Mouse (Mus musculus): ENCODE results near the gene Kif11. TPM values are rescaled to one million over a fixed set of nuclear protein-coding genes. Genes with fewer than 3 reads are reported as not detected.
A peak's percentile ranks its signal among the peaks of the same experiment; 100 is the strongest.

The Kif11 gene
- polyA plus RNA-seq, 1 experiment from 2014 or later: 73.5 TPM

DNA sequence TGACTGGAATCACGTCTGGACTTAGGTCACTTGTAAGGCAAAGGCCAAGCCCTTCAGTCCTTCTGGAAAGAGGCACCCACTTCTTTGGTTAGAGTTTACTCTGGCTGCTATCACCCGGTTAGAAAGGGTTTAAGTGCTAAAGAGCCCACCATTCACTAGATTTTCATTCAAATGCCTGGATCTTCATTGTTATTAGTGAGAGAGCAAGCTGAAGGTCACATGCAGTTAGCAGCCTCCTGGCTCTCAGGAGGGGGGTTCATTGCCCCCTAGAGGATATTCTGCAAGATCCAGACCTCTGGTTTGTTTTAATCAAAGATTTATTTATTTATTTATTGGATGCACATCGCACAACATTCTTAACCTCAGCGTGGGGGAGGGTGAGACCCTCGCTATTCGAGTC, 24.7 kb downstream of the Kif11 start:
- Histone ChIP-seq H3K4me2 (replicated peaks; ENCODE audit: low read depth, low read length) (no peak overlapping the region), H3K4me1 (replicated peaks; ENCODE audit: control insufficient read depth, insufficient read depth, low read length) (no peaks in the 10 kb centered on the region), H3K27me3 (ENCODE audit: control insufficient read depth, insufficient read depth, low read length) (no peaks in the 10 kb centered on the region), H3K27ac (ENCODE audit: low read depth, low read length) (no peak overlapping the region), H3K9me3 (ENCODE audit: control insufficient read depth, low read length) (no peaks in the 10 kb centered on the region), H3K9ac (ENCODE audit: low read depth, low read length) (no peak overlapping the region), H3K36me3 (ENCODE audit: control insufficient read depth, insufficient read depth, low read length) (peaks cover 7% of the 10 kb centered on the region; the same call in 1 of the 2 replicates), H3K4me3 (ENCODE audit: low read depth, low read length) (no peak overlapping the region)
- 85% methylated on average over 6 of the region's 6 CpGs for WGBS
- ATAC-seq (ENCODE audit: low FRiP score): no peak
- no peak for DNase-seq (ENCODE audit: low spot score)

DNA sequence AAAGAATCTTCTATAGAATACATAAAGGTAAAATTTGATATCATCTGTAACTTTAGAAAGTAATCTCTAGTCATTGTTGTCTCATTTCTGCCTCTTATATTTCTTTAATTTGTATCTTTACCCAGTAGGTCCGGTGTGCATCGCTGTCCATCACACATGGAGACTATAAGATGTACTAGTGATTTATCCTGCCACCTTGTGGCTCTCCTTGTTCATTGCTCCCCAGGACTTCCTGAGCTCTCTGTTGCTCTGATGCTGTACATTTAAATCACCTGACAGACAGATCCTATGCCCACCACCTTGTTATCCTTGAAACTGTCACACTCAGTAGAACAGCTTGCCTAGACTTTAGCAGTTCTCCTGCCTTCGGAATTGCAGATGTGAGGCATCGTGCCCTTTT, 42.1 kb downstream of the Kif11 start:
- DNase-seq (ENCODE audit: low spot score): peak; percentile 25
- Histone ChIP-seq H3K36me3 (ENCODE audit: control insufficient read depth, insufficient read depth, low read length) (peaks cover 11% of the 10 kb centered on the region), H3K4me3 (ENCODE audit: low read depth, low read length) (no peak overlapping the region)

GRCm38 (mm10) chr19:37419613-37420012, 43.4 kb downstream of the Kif11 start:
- H3K27ac ChIP-seq (ENCODE audit: low read depth, low read length): no peak overlapping the region
- no peak overlapping the region for H3K4me2 ChIP-seq (replicated peaks; ENCODE audit: low read depth, low read length)
- peaks cover 11% of the 10 kb centered on the region for H3K36me3 ChIP-seq (ENCODE audit: control insufficient read depth, insufficient read depth, low read length)
- no peak for ATAC-seq (ENCODE audit: low FRiP score)
- H3K9ac ChIP-seq (ENCODE audit: low read depth, low read length): no peak overlapping the region
- no peaks in the 10 kb centered on the region for H3K9me3 ChIP-seq (ENCODE audit: control insufficient read depth, low read length)
- no peaks in the 10 kb centered on the region for H3K27me3 ChIP-seq (ENCODE audit: control insufficient read depth, insufficient read depth, low read length)
- DNase-seq (ENCODE audit: low spot score): peak; percentile 75
- no peaks in the 10 kb centered on the region for H3K4me1 ChIP-seq (replicated peaks; ENCODE audit: control insufficient read depth, insufficient read depth, low read length)
- H3K4me3 ChIP-seq (ENCODE audit: low read depth, low read length): no peak overlapping the region
- 60% methylated on average over 3 of the region's 3 CpGs for WGBS

More for the DNA sequence above, 42.1 kb downstream of the Kif11 start:
- Histone ChIP-seq H3K9me3 (ENCODE audit: control insufficient read depth, low read length) (no peaks in the 10 kb centered on the region), H3K27me3 (ENCODE audit: control insufficient read depth, insufficient read depth, low read length) (no peaks in the 10 kb centered on the region), H3K9ac (ENCODE audit: low read depth, low read length) (no peak overlapping the region), H3K27ac (ENCODE audit: low read depth, low read length) (no peak overlapping the region), H3K4me1 (replicated peaks; ENCODE audit: control insufficient read depth, insufficient read depth, low read length) (no peaks in the 10 kb centered on the region), H3K4me2 (replicated peaks; ENCODE audit: low read depth, low read length) (no peak overlapping the region)
- ATAC-seq (ENCODE audit: low FRiP score): no peak
- 92% methylated on average over 4 of the region's 4 CpGs for WGBS

GRCm38 (mm10) chr19:37428589-37428988, 52.4 kb downstream of the Kif11 start:
- H3K27ac ChIP-seq (ENCODE audit: low read depth, low read length): no peak overlapping the region
- no peaks in the 10 kb centered on the region for H3K4me1 ChIP-seq (replicated peaks; ENCODE audit: control insufficient read depth, insufficient read depth, low read length)
- no peak for DNase-seq (ENCODE audit: low spot score)
- no peaks in the 10 kb centered on the region for H3K36me3 ChIP-seq (ENCODE audit: control insufficient read depth, insufficient read depth, low read length)
- H3K27me3 ChIP-seq (ENCODE audit: control insufficient read depth, insufficient read depth, low read length): peaks cover 12% of the 10 kb centered on the region
- WGBS: 88% methylated on average over 5 of the region's 5 CpGs
- no peak overlapping the region for H3K4me3 ChIP-seq (ENCODE audit: low read depth, low read length)
- H3K9ac ChIP-seq (ENCODE audit: low read depth, low read length): no peak overlapping the region
- no peak for ATAC-seq (ENCODE audit: low FRiP score)
- H3K4me2 ChIP-seq (replicated peaks; ENCODE audit: low read depth, low read length): no peak overlapping the region
- no peaks in the 10 kb centered on the region for H3K9me3 ChIP-seq (ENCODE audit: control insufficient read depth, low read length)

GRCm38 (mm10) chr19:37431139-37431756, 55.0 kb downstream of the Kif11 start:
- Histone ChIP-seq H3K36me3 (ENCODE audit: control insufficient read depth, insufficient read depth, low read length) (no peaks in the 10 kb centered on the region), H3K4me3 (ENCODE audit: low read depth, low read length) (no peak overlapping the region), H3K27ac (ENCODE audit: low read depth, low read length) (no peak overlapping the region), H3K4me2 (replicated peaks; ENCODE audit: low read depth, low read length) (no peak overlapping the region), H3K9me3 (ENCODE audit: control insufficient read depth, low read length) (no peaks in the 10 kb centered on the region), H3K4me1 (replicated peaks; ENCODE audit: control insufficient read depth, insufficient read depth, low read length) (0 out of 2 replicates have a peak, but pooled peaks cover 2% of the 10 kb centered on the region), H3K27me3 (ENCODE audit: control insufficient read depth, insufficient read depth, low read length) (peaks cover 38% of the 10 kb centered on the region), H3K9ac (ENCODE audit: low read depth, low read length) (no peak overlapping the region)
- ATAC-seq (ENCODE audit: low FRiP score) (no peak), DNase-seq (ENCODE audit: low spot score) (no peak)
- 93% methylated on average over 11 of the region's 11 CpGs for WGBS

GRCm38 (mm10) chr19:37432868-37433570, 56.8 kb downstream of the Kif11 start:
- ATAC-seq (ENCODE audit: low FRiP score): no peak
- H3K27me3 ChIP-seq (ENCODE audit: control insufficient read depth, insufficient read depth, low read length): peaks cover 54% of the 10 kb centered on the region
- 18% methylated on average over 16 of the region's 16 CpGs for WGBS
- no peaks in the 10 kb centered on the region for H3K36me3 ChIP-seq (ENCODE audit: control insufficient read depth, insufficient read depth, low read length)
- no peak overlapping the region for H3K4me2 ChIP-seq (replicated peaks; ENCODE audit: low read depth, low read length)
- H3K4me1 ChIP-seq (replicated peaks; ENCODE audit: control insufficient read depth, insufficient read depth, low read length): 0 out of 2 replicates have a peak, but pooled peaks cover 2% of the 10 kb centered on the region
- H3K27ac ChIP-seq (ENCODE audit: low read depth, low read length): no peak overlapping the region
- no peak overlapping the region for H3K4me3 ChIP-seq (ENCODE audit: low read depth, low read length)
- peak; percentile 47 for DNase-seq (ENCODE audit: low spot score)
- no peak overlapping the region for H3K9ac ChIP-seq (ENCODE audit: low read depth, low read length)
- no peaks in the 10 kb centered on the region for H3K9me3 ChIP-seq (ENCODE audit: control insufficient read depth, low read length)

DNA sequence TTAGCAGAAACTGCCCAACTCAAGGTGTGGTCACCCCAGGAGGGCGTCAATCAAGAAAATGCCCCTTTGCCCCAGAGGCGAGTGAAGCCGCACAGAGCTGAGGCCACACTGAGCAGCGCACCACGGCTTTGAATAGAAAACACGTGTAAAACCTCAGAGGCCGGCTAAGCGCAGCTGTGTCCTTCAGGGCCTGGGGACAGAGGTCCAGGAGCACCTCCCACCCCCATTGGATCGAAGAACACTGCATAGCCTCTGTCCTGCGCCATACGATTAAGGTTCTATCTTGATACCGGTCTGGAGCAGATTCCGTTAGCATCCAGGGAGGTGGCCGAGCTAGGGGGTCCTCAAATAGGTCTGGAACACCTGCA, 57.7 kb downstream of the Kif11 start:
- Histone ChIP-seq H3K4me2 (replicated peaks; ENCODE audit: low read depth, low read length) (peak overlapping the region; percentile 27), H3K4me3 (ENCODE audit: low read depth, low read length) (peak overlapping the region; percentile 39), H3K9ac (ENCODE audit: low read depth, low read length) (no peak overlapping the region), H3K36me3 (ENCODE audit: control insufficient read depth, insufficient read depth, low read length) (no peaks in the 10 kb centered on the region), H3K27me3 (ENCODE audit: control insufficient read depth, insufficient read depth, low read length) (peaks cover 56% of the 10 kb centered on the region), H3K27ac (ENCODE audit: low read depth, low read length) (no peak overlapping the region), H3K9me3 (ENCODE audit: control insufficient read depth, low read length) (no peaks in the 10 kb centered on the region), H3K4me1 (replicated peaks; ENCODE audit: control insufficient read depth, insufficient read depth, low read length) (0 out of 2 replicates have a peak, but pooled peaks cover 2% of the 10 kb centered on the region)
- ATAC-seq (ENCODE audit: low FRiP score): peak; percentile 46; the same call in 1 of the 2 replicates
- no peak for DNase-seq (ENCODE audit: low spot score)
- WGBS: 1% methylated on average over 14 of the region's 14 CpGs

GRCm38 (mm10) chr19:37434263-37434951, 58.2 kb downstream of the Kif11 start, which contains the start of gene Hhex:
Gene Hhex (plus strand): TSS chr19:37434810.
- no peak within 1 kb of the TSS; the same call in 1 of the 2 replicates for H3K27ac ChIP-seq (ENCODE audit: low read depth, low read length)
- 0 out of 2 replicates have a peak within 1 kb of the TSS, but pooled peaks have one; percentile 12 for H3K9ac ChIP-seq (ENCODE audit: low read depth, low read length)
- no peaks in the 10 kb centered on the region for H3K9me3 ChIP-seq (ENCODE audit: control insufficient read depth, low read length)
- H3K27me3 ChIP-seq (ENCODE audit: control insufficient read depth, insufficient read depth, low read length): peaks cover 58% of the 10 kb centered on the region
- peak; percentile 65 for ATAC-seq (ENCODE audit: low FRiP score)
- peak within 1 kb of the TSS; percentile 39 for H3K4me3 ChIP-seq (ENCODE audit: low read depth, low read length)
- peak within 1 kb of the TSS; percentile 27 for H3K4me2 ChIP-seq (replicated peaks; ENCODE audit: low read depth, low read length)
- WGBS: under 1% methylated on average over 60 of the region's 79 CpGs
- DNase-seq (ENCODE audit: low spot score): peak; percentile 61
- 0 out of 2 replicates have a peak, but pooled peaks cover 2% of the 10 kb centered on the region for H3K4me1 ChIP-seq (replicated peaks; ENCODE audit: control insufficient read depth, insufficient read depth, low read length)
- no peaks in the 10 kb centered on the region for H3K36me3 ChIP-seq (ENCODE audit: control insufficient read depth, insufficient read depth, low read length)
